Mouse (Mus musculus): ENCODE data around the gene Defb45.

DNA sequence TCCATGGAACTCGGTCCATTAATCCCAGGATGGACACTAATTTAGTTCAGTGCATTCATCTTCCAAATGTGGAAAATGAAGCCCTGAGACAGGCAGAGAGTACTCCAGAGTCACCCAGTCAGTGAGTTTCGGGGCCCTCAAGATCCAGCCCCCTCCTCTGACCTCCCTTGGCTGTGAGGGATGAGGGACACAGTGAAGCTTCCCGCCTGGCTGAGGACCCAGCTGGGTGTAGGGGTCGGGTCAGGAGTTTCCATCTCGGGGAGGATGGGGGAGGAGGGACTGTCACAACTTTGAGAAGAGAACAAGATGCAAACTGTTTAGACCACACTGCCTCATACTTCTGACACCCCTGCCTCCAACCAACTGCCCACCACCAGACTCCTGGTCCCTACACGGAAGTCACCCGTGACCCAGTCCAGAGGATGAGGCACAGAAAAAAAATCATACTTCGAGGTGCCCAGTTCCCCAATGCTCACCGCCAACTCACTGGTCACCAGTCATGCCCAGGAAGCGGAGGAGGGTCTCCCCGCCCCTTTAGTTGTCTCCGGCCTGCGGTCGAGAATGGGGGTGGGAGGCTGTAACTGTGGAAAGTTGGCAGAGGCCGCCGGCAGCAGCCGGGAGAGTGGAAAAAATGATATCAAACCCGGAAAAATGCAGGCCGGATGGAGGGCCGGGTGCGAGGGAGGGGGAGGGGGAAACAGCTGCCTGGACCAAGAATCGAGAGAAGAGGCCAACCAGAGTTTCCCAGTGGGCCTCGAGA is 37.2 kb upstream of the Defb45 start:
- TF ChIP-seq CTCF (IDR thresholded peaks at IDR 0.05; ENCODE audit: borderline replicate concordance, insufficient read depth, low read length), result no peak
- no peak for TF ChIP-seq POLR2A (IDR thresholded peaks at IDR 0.05; ENCODE audit: low read depth, low read length)
